Mouse (Mus musculus) midbrain, postnatal 0 days (tissue): ENCODE data around the gene Ap4m1. TPM values are rescaled to one million over a fixed set of nuclear protein-coding genes. Genes with fewer than 3 reads are reported as not detected.

Experiments
- ATAC-seq: fragments of 200-750 bp; cut with Nextera tagmentation; 2 replicates; pipeline ENCODE4 v1.8.0; 2017; ENCODE audit warnings: moderate number of reproducible peaks, mild to moderate bottlenecking, moderate TSS enrichment, moderate library complexity; ENCODE audit not compliant: low FRiP score
- DNase-seq: peaks from one replicate; pipeline ENCODE4 v3.0.0-alpha.2; 2015; ENCODE audit warnings: low spot score
- H3K27ac ChIP-seq: fragments of 300-500 bp; sonication (generic); 2 replicates; pipeline ENCODE4 v1.5.1; 2014; ENCODE audit warnings: low read depth, mild to moderate bottlenecking, low read length, mixed read lengths
- H3K27me3 ChIP-seq: fragments of 300-500 bp; sonication (generic); 2 replicates; pipeline ENCODE4 v1.6.1; 2014; ENCODE audit warnings: low read length, control low read depth, mixed read lengths; ENCODE audit not compliant: insufficient read depth
- H3K36me3 ChIP-seq: fragments of 300-500 bp; sonication (generic); 2 replicates; pipeline ENCODE4 v1.6.1; 2014; ENCODE audit warnings: low read length, control low read depth, mixed read lengths; ENCODE audit not compliant: insufficient read depth
- H3K4me1 ChIP-seq: fragments of 300-500 bp; sonication (generic); 2 replicates; pipeline ENCODE4 v1.6.1; 2014; ENCODE audit warnings: mild to moderate bottlenecking, control low read depth, antibody characterized with exemption, low read length, mixed read lengths; ENCODE audit not compliant: insufficient read depth
- H3K4me2 ChIP-seq: fragments of 300-500 bp; sonication (generic); 2 replicates; pipeline ENCODE4 v1.6.1; 2014; ENCODE audit warnings: low read depth, mild to moderate bottlenecking, low read length, mixed read lengths; ENCODE audit not compliant: poor library complexity, severe bottlenecking
- H3K4me3 ChIP-seq: fragments of 300-500 bp; sonication (generic); 2 replicates; pipeline ENCODE4 v1.5.1; 2014; ENCODE audit warnings: low read depth, mild to moderate bottlenecking, low read length, moderate library complexity
- H3K9ac ChIP-seq: fragments of 300-500 bp; sonication (generic); replicated peaks from 2 replicates; pipeline ENCODE4 v1.6.1; 2014; ENCODE audit warnings: mild to moderate bottlenecking, low read length, moderate library complexity, mixed read lengths; ENCODE audit not compliant: poor library complexity, severe bottlenecking
- H3K9me3 ChIP-seq: fragments of 300-500 bp; sonication (generic); 2 replicates; pipeline ENCODE4 v1.6.1; 2016; ENCODE audit warnings: low read length, control low read depth
- CTCF ChIP-seq: IDR thresholded peaks from 2 replicates; pipeline ENCODE4 v1.5.1; 2016; ENCODE audit warnings: antibody characterized with exemption, mild to moderate bottlenecking
- WGBS: fragments of 180-500 bp; shearing (Covaris S2); extraction: QIAGEN DNeasy Blood & Tissue Kit; methylation state at CpG from one replicate; pipeline ENCODE4 v1.1.7; 2014; 5-methylcytosine and 5-hydroxymethylcytosine counted together
- polyA plus RNA-seq: library from polyadenylated mRNA; unstranded; fragments of >200 nt; fragmentation: Nextera tagmentation; extraction: Ambion mirVana; gene quantifications from 2 replicates; pipeline ENCODE4 v1.2.1, GENCODE M21; 2015
- total RNA-seq: library from RNA; depleted of rRNA; stranded (reverse); fragments of >200 nt; gene quantifications from 2 replicates; pipeline ENCODE4 v1.2.3, GENCODE M21; 2014

Gene Ap4m1
- total and polyA plus RNA-seq, 2 experiments from 2014 or later: 17.2 to 62.6 TPM

DNA sequence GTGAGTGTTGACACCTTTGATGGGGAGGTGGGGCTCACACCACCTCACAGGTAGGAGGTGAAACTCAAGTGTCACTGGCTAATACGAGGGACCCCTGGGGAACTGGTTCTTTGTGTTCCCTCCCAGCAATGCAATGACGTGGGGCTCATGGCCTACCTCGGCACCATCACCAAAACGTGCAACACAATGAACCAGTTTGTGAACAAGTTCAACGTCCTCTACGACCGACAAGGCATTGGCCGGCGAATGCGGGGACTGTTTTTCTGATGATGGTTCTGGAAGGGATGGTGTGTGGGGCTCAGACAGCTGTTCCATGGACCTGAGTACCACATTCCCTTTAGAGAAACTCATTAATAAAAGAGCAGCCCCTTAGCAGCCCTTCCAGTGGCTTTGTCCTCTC is 8.2 kb upstream of the Ap4m1 start:
- H3K4me1 ChIP-seq: peaks cover 5% of the 10 kb centered on the region
- no peak overlapping the region for H3K27ac ChIP-seq
- 68% methylated on average over 10 of the region's 10 CpGs for WGBS
- no peak for TF ChIP-seq CTCF
- peaks cover 48% of the 10 kb centered on the region for H3K36me3 ChIP-seq
- H3K9me3 ChIP-seq: no peaks in the 10 kb centered on the region
- H3K4me3 ChIP-seq: no peak overlapping the region
- H3K27me3 ChIP-seq: no peaks in the 10 kb centered on the region
- DNase-seq: no peak
- ATAC-seq: no peak
- no peak overlapping the region for H3K9ac ChIP-seq
- H3K4me2 ChIP-seq: no peak overlapping the region

- Histone ChIP-seq H3K4me2 (no peak overlapping the region), H3K4me3 (no peak overlapping the region), H3K27ac (no peak overlapping the region), H3K9me3 (no peaks in the 10 kb centered on the region), H3K27me3 (no peaks in the 10 kb centered on the region), H3K4me1 (peaks cover 7% of the 10 kb centered on the region), H3K36me3 (peaks cover 50% of the 10 kb centered on the region), H3K9ac (no peak overlapping the region)
- no peak for TF ChIP-seq CTCF
- ATAC-seq (no peak), DNase-seq (no peak)
- 77% methylated on average over 8 of the region's 8 CpGs for WGBS
These were observed 6.2 kb upstream of the Ap4m1 start for GRCm38 (mm10) chr5:138165594-138165993.

- peak overlapping the region; percentile 98 for H3K4me2 ChIP-seq
- H3K27ac ChIP-seq: peak overlapping the region; percentile 82
- peaks cover 32% of the 10 kb centered on the region for H3K36me3 ChIP-seq
- under 1% methylated on average over 47 of the region's 47 CpGs for WGBS
- ATAC-seq (peak; percentile 86), DNase-seq (peak; percentile 98)
- peak overlapping the region; percentile 61 for H3K4me3 ChIP-seq
- peak; percentile 55 for TF ChIP-seq CTCF
- H3K4me1 ChIP-seq: peaks cover 10% of the 10 kb centered on the region; the same call in 1 of the 2 replicates
- no peaks in the 10 kb centered on the region for H3K27me3 ChIP-seq
- peak overlapping the region; percentile 50; the same call in 1 of the 2 replicates for H3K9ac ChIP-seq
- H3K9me3 ChIP-seq: no peaks in the 10 kb centered on the region
These were observed 753 bp upstream of the Ap4m1 start for GRCm38 (mm10) chr5:138170936-138171561.

GRCm38 (mm10) chr5:138173217-138173616 is 1.4 kb downstream of the Ap4m1 start:
- Histone ChIP-seq H3K4me1 (peaks cover 10% of the 10 kb centered on the region; the same call in 1 of the 2 replicates), H3K36me3 (peaks cover 35% of the 10 kb centered on the region), H3K4me2 (no peak overlapping the region; the same call in none of the 2 replicates), H3K4me3 (no peak overlapping the region; the same call in 1 of the 2 replicates), H3K27ac (no peak overlapping the region), H3K9me3 (no peaks in the 10 kb centered on the region), H3K9ac (no peak overlapping the region), H3K27me3 (no peaks in the 10 kb centered on the region)
- no peak for DNase-seq
- ATAC-seq: no peak
- TF ChIP-seq CTCF: no peak
- WGBS: 86% methylated on average over 3 of the region's 3 CpGs

- Histone ChIP-seq H3K36me3 (peaks cover 26% of the 10 kb centered on the region), H3K4me2 (peak within 1 kb of the TSS; percentile 70), H3K9me3 (no peaks in the 10 kb centered on the region), H3K27me3 (no peaks in the 10 kb centered on the region), H3K4me1 (no peaks in the 10 kb centered on the region), H3K4me3 (peak within 1 kb of the TSS; percentile 65), H3K9ac (peak within 1 kb of the TSS; percentile 77), H3K27ac (peak within 1 kb of the TSS; percentile 76)
- ATAC-seq: peak; percentile 87
- 0% methylated on average over 31 of the region's 31 CpGs for WGBS
- TF ChIP-seq CTCF: no peak
- DNase-seq: peak; percentile 94
These were observed 15.3 kb downstream of the Ap4m1 start, which contains the start of the genes Taf6 and Cnpy4 for GRCm38 (mm10) chr5:138186950-138187638. TSS of gene Taf6 (minus strand) at chr5:138187451. TSS of gene Cnpy4 (plus strand) at chr5:138187485.
